Mouse (Mus musculus) embryonic stem cell, embryonic (primary cell): ENCODE measurements at regions not wholly inside any gene's neighbourhood (a gene's known extent, or its start where the extent isn't known, plus 50 kb on each side); places are given as distances from the start of the nearest gene placed in this dataset.
"Not testable (repeated sequence)": the region's sequence is repeated elsewhere in the genome, so short reads cannot be mapped to it uniquely, and the experiment has no call there.

Experiments used
- CTCF ChIA-PET, 4 experiments: fragments of 300-600 bp in 2 of 4; fragments of 350-600 bp in 2 of 4; sonication (Branson Sonifier 250); formaldehyde crosslinking; loops; one replicate each; lab custom pipeline; 2022; ENCODE audit warnings: inconsistent platforms in 2 of 4; lab: Charles Lee
- POLR2A ChIA-PET, 4 experiments: fragments of 300-600 bp in 2 of 4; fragments of 350-600 bp in 2 of 4; sonication (Branson Sonifier 250); formaldehyde crosslinking; loops; one replicate each; lab custom pipeline; 2022; ENCODE audit warnings: antibody characterized with exemption in 4 of 4, inconsistent platforms in 1 of 4; lab: Charles Lee

- ChIA-PET POLR2A (no interaction called here), CTCF (no interaction called here)
Observed at GRCm38 (mm10) chr6:3911284-3911683, 77.4 kb downstream of the Tfpi2 start.

DNA sequence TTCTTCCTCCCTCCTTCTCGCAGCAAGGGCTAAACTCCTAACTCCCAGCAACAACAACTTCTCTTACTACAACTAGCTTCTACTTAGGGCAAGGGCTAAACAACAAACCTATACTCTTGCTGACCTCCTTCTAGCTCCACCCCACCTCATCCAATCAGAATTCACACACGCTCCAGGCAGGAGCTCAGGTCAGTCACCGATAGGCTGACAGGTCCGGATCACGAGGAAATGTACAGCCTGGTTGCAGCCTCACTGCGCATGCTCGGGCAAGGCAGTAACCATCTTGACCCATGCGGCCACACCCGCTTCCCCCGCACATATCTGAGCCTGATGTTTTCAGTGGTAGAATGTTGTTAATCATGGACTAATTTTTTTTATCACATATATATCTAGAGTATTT is 84.0 kb downstream of the Tfpi2 start:
- ChIA-PET POLR2A (no interaction called here), CTCF (no interaction called here)

GRCm38 (mm10) chr6:3875816-3876215 is 111.3 kb upstream of the Calcr start:
- CTCF ChIA-PET, POLR2A ChIA-PET: not testable (repeated sequence)

DNA sequence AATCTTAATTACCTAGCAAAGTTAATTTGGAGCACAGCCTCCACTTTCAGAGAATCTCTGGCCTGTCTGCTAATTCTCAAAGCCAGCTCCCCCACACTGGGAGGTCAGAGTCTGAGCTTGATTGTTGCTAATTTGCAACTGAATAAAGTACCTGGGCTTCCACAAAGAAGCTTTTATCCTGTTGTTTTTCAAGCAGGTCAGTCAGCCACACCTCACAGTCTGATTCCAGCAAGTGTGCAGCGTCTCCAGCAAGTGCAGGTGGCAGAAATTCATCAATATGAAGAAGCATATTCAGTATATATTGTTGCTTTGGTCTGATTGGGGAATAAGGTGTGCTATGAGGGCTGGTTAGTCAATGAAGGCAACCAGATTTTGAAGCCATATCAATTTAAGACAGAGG is 110.3 kb upstream of the Calcr start:
- CTCF ChIA-PET, POLR2A ChIA-PET: not testable (repeated sequence)

DNA sequence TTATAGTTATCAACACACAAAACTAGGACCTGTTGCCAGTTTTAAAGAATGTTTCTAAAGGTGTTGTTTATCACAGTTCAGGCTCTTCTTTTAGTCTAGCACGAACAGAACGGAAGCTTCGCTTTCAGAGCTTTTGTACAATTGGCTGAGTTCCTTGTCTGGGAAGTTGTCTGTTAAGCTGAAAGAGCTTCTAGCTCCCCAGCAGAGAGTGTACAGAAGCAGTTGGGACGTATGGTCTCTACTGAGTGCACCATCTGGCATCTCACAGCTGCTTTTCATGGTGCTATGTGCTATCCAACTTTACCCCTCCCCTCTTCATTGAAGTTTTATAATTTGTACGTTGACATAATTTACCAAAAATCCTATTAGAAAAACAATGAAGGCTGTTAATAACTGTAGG is 96.5 kb upstream of the Calcr start:
- ChIA-PET POLR2A (no interaction called here), CTCF (no interaction called here)

GRCm38 (mm10) chr6:3860587-3860975 is 96.1 kb upstream of the Calcr start:
- POLR2A ChIA-PET: no interaction called here
- CTCF ChIA-PET: interaction anchor here in 1 of 4 experiments (0.6 kb wide), 1 partner anchor 79 kb away, joined by 3 read pairs; no protein-coding TSS in a partner anchor

GRCm38 (mm10) chr6:3859942-3860586 is 95.5 kb upstream of the Calcr start:
- POLR2A ChIA-PET: no interaction called here
- CTCF ChIA-PET: interaction anchor here in 1 of 4 experiments (0.6 kb wide), 1 partner anchor 79 kb away, joined by 3 read pairs; no protein-coding TSS in a partner anchor

GRCm38 (mm10) chr6:3850146-3850545 is 85.6 kb upstream of the Calcr start:
- CTCF ChIA-PET: no interaction called here
- POLR2A ChIA-PET: no interaction called here
